Mouse (Mus musculus) embryonic facial prominence, embryonic 12.5 days (tissue): ENCODE data around the gene Twsg1. TPM values are rescaled to one million over a fixed set of nuclear protein-coding genes. Genes with fewer than 3 reads are reported as not detected.
A peak's percentile ranks its signal among the peaks of the same experiment; 100 is the strongest.

Experiments used
- ATAC-seq: fragments of 200-750 bp; cut with Nextera tagmentation; 2 replicates; pipeline ENCODE4 v1.8.0; 2017; ENCODE audit not compliant: insufficient number of reproducible peaks, insufficient read depth, low FRiP score, low TSS enrichment
- H3K27ac ChIP-seq: fragments of 300-500 bp; sonication (generic); 2 replicates; pipeline ENCODE4 v1.5.1; 2016; ENCODE audit warnings: mild to moderate bottlenecking
- H3K27me3 ChIP-seq: fragments of 300-500 bp; sonication (generic); 2 replicates; pipeline ENCODE4 v1.6.1; 2016; ENCODE audit warnings: mild to moderate bottlenecking, moderate library complexity
- H3K36me3 ChIP-seq: fragments of 300-500 bp; sonication (generic); 2 replicates; pipeline ENCODE4 v1.6.1; 2016; ENCODE audit warnings: mild to moderate bottlenecking
- H3K4me1 ChIP-seq: fragments of 300-500 bp; sonication (generic); 2 replicates; pipeline ENCODE4 v1.6.1; 2016
- H3K4me2 ChIP-seq: fragments of 300-500 bp; sonication (generic); replicated peaks from 2 replicates; pipeline ENCODE4 v1.6.1; 2016; ENCODE audit warnings: mild to moderate bottlenecking, moderate library complexity
- H3K4me3 ChIP-seq: fragments of 300-500 bp; sonication (generic); 2 replicates; pipeline ENCODE4 v1.5.1; 2016; ENCODE audit warnings: mild to moderate bottlenecking
- H3K9ac ChIP-seq: fragments of 300-500 bp; sonication (generic); 2 replicates; pipeline ENCODE4 v1.6.1; 2016; ENCODE audit warnings: mild to moderate bottlenecking, moderate library complexity
- H3K9me3 ChIP-seq: fragments of 300-500 bp; sonication (generic); 2 replicates; pipeline ENCODE4 v1.6.1; 2016; ENCODE audit warnings: mild to moderate bottlenecking, moderate library complexity
- WGBS: fragments of 180-500 bp; shearing (Covaris S2); methylation state at CpG from one replicate; pipeline ENCODE4 v1.1.7; 2016; 5-methylcytosine and 5-hydroxymethylcytosine counted together
- polyA plus RNA-seq: library from polyadenylated mRNA; unstranded; fragments of >200 nt; fragmentation: Nextera tagmentation; extraction: Ambion mirVana; gene quantifications from 2 replicates; pipeline ENCODE4 v1.2.1, GENCODE M21; 2016

The Twsg1 gene
- polyA plus RNA-seq, 1 experiment from 2014 or later, result 143 TPM

DNA sequence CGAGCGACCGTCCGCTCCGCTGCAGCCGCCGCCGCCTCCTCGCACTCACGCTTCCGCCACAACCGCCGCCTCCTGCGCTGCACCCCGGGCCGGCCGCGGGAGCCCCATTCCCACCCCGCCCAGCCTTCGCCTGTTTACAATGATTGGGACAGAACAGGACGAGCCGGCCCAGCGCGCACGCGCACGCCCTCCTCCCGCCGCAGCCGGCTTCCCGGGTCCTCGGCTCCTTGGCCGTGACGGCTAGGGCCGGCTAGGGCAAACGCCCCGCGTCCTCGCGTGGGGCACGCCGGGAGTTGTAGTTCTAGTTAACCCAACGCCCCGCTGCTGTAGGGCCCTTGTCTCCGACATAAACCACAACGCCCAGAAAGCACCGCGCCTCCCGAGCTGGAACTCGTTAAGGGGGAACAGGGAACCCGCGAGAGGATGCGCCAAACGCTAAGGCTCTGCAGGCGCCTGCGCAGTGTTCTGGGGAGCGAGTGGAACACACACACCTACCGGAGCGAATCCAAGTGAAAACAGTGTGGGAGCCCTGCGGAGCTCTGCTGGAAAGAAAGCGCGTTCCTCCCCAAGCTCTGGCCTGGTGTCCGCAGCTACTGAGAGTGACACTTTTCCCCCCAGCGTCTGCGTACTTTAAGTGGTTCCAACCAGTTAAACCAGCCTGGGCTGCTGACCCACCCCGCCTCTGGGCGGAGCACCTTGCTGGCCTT is 66.2 kb downstream of the Twsg1 start:
- no peaks in the 10 kb centered on the region for H3K9me3 ChIP-seq
- peaks cover 16% of the 10 kb centered on the region; the same call in 1 of the 2 replicates for H3K4me1 ChIP-seq
- peak; percentile 100 for ATAC-seq
- H3K9ac ChIP-seq, result peak overlapping the region; percentile 83
- WGBS, result under 1% methylated on average over 67 of the region's 67 CpGs
- no peaks in the 10 kb centered on the region for H3K36me3 ChIP-seq
- no peaks in the 10 kb centered on the region for H3K27me3 ChIP-seq
- peak overlapping the region; percentile 89 for H3K4me2 ChIP-seq
- peak overlapping the region; percentile 87 for H3K4me3 ChIP-seq
- H3K27ac ChIP-seq, result peak overlapping the region; percentile 98

DNA sequence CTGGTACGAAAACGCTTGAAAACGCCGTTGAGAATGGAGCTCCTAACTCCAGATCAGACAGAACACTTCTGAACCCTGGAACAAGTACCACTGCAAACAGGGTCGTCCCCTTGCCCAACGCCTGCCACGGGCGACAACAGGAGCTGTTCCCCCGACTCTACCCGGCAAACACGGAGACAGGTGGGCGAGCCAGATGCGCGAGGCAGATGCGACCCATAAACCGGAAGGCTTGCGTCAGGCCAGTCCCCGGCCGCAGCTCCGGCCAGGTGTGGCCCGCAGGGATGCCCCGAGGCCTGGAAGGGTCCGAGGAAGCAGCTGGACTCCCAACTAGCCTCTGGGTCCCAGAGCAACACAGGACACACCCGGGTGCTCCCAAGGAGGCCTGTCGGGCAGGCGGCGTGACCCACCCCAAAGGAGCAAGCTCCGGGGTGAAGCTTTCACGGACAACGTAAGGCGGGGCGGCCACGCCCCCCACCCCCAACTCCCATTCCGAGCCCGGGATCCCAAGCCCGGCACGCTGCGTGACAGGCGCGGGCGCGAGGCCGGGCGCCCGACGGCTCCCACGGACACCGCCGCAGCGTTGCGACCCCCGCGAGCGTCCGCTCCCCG is 66.9 kb downstream of the Twsg1 start:
- Histone ChIP-seq H3K4me2 (peak overlapping the region; percentile 89), H3K9ac (peak overlapping the region; percentile 83), H3K27me3 (no peaks in the 10 kb centered on the region), H3K9me3 (no peaks in the 10 kb centered on the region), H3K4me1 (peaks cover 16% of the 10 kb centered on the region; the same call in 1 of the 2 replicates), H3K27ac (peak overlapping the region; percentile 98), H3K4me3 (peak overlapping the region; percentile 87), H3K36me3 (no peaks in the 10 kb centered on the region)
- under 1% methylated on average over 55 of the region's 56 CpGs for WGBS
- ATAC-seq, result peak; percentile 16; the same call in 1 of the 2 replicates

DNA sequence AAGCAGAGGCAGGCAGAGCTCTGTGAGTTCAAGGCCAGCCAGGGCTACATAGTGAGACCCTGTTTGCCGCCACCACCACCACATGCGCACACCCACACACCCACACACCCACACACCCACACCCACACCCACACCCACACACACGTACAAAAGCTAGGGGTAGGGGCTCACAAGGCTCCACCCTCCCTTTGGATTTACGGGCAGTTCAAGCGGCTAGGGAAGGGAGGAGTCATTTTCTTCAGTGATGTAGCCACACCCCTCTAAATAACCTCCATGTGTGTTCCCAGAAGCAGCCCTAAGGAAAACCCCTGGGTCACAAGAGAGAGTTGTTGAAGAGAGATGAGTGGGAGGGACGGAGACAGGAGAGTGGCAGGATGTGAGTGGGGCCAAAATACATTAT is 74.0 kb downstream of the Twsg1 start:
- Histone ChIP-seq H3K36me3 (no peaks in the 10 kb centered on the region), H3K4me1 (peaks cover 13% of the 10 kb centered on the region), H3K27ac (no peak overlapping the region), H3K27me3 (no peaks in the 10 kb centered on the region), H3K4me2 (no peak overlapping the region), H3K9me3 (no peaks in the 10 kb centered on the region), H3K4me3 (no peak overlapping the region), H3K9ac (0 out of 2 replicates have a peak overlapping the region, but pooled peaks have one; percentile 3)
- WGBS, result 54% methylated on average over 6 of the region's 6 CpGs
- no peak for ATAC-seq

DNA sequence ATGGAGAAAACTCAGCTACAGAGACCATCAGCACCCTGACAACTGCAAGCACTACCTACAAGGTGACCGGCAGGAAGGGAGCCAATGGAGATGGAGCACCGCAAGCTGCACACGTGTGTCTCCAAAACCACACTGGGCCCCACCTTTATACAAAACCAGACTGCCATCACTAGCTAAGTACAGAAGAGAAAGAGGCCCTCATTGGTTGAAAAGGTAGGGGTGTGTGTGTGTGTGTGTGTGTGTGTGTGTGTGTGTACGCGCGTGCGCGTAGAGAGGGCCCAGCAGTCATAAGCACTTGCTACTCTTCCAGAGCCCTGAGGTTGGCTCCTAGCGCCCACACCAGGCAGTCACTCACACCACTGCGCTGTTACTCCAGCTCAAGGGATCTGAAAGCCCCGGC is 77.2 kb downstream of the Twsg1 start:
- ATAC-seq, result no peak
- Histone ChIP-seq H3K9ac (no peak overlapping the region), H3K27ac (no peak overlapping the region), H3K4me1 (peaks cover 16% of the 10 kb centered on the region), H3K4me3 (no peak overlapping the region), H3K9me3 (no peaks in the 10 kb centered on the region), H3K27me3 (no peaks in the 10 kb centered on the region), H3K36me3 (no peaks in the 10 kb centered on the region), H3K4me2 (no peak overlapping the region)
- WGBS, result 91% methylated on average over 11 of the region's 11 CpGs

DNA sequence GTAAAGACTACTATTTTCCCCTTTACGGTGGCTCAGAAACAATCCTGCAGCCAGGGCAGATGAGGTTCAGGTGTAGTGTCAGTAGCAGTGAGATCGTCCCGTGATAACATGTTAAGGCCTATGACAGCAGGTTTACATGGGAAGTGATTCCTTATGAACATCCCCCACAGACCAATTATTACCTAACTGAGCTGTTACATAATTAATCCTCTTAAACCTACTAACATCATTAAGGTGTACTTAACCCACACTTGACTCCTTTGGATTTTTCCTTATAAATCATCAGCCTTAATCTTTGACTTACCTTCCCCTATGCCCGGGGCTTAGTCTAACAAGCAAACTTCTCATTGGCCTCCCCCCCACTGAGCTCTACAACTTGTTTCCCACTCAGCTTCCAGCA is 77.9 kb downstream of the Twsg1 start:
- H3K9ac ChIP-seq, result no peak overlapping the region
- no peak overlapping the region for H3K27ac ChIP-seq
- no peak overlapping the region for H3K4me2 ChIP-seq
- no peak overlapping the region for H3K4me3 ChIP-seq
- no peaks in the 10 kb centered on the region for H3K36me3 ChIP-seq
- H3K9me3 ChIP-seq, result no peaks in the 10 kb centered on the region
- no peak for ATAC-seq
- peaks cover 16% of the 10 kb centered on the region for H3K4me1 ChIP-seq
- no peaks in the 10 kb centered on the region for H3K27me3 ChIP-seq
- WGBS, result 82% methylated on average over 4 of the region's 4 CpGs

DNA sequence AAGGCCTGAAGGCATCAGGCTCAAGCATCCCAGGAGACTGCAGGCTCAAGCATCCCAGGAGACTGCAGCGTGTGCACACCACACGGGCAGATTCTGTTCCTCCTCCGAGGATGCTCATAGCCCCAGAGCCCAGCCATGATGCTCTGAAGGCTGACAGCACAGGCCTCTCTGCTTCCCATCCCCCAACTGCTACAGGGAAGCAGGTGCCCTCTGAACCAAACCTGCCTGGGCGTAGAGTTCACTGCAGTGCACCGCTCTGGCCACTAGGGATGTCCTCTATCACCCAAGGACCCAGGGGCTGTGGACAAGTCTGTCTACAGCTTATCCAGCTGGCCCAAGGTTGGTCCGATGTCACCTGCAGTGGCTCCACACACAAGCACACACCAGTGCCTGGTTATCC is 78.4 kb downstream of the Twsg1 start:
- no peak for ATAC-seq
- no peaks in the 10 kb centered on the region for H3K27me3 ChIP-seq
- H3K36me3 ChIP-seq, result 0 out of 2 replicates have a peak, but pooled peaks cover under 1% of the 10 kb centered on the region
- H3K27ac ChIP-seq, result peak overlapping the region; percentile 46; the same call in 1 of the 2 replicates
- no peaks in the 10 kb centered on the region for H3K9me3 ChIP-seq
- peaks cover 16% of the 10 kb centered on the region for H3K4me1 ChIP-seq
- no peak overlapping the region for H3K9ac ChIP-seq
- H3K4me3 ChIP-seq, result no peak overlapping the region
- H3K4me2 ChIP-seq, result no peak overlapping the region
- 38% methylated on average over 6 of the region's 6 CpGs for WGBS

DNA sequence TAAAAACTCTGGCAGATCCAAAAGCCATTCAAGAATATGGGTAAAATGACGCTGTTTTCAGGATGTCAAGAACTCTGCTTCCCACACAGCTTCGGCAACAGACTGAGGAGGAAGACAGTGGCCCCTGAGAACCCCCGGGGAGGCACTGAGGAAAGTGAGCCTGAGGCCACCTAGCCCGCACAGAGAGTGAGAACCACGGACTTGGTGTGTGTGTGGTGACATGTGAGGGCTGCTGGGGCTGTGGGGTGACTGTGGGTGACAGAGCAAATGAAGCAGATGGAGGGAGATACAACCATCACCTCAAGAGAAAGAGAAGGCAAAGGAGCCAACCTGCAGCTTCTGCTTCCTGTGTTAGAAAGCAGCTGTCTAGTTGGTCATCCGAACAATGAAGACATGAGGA is 79.0 kb downstream of the Twsg1 start:
- ATAC-seq, result no peak
- Histone ChIP-seq H3K27me3 (no peaks in the 10 kb centered on the region), H3K4me3 (no peak overlapping the region), H3K36me3 (0 out of 2 replicates have a peak, but pooled peaks cover 6% of the 10 kb centered on the region), H3K4me1 (peaks cover 15% of the 10 kb centered on the region), H3K9ac (no peak overlapping the region), H3K9me3 (no peaks in the 10 kb centered on the region), H3K27ac (peak overlapping the region; percentile 46), H3K4me2 (no peak overlapping the region)
- WGBS, result 51% methylated on average over 6 of the region's 6 CpGs

Other genes starting within 250 kb of the Twsg1 start
- gene Rab31, start 178.5 kb downstream of the Twsg1 start, polyA plus RNA-seq, result 66.0 and 66.7 TPM in 2 replicates
- 54.5 and 57.7 TPM in 2 replicates for gene Ppp4r1, start 168.7 kb downstream of the Twsg1 start, polyA plus RNA-seq
- gene Ralbp1, start 65.4 kb downstream of the Twsg1 start, polyA plus RNA-seq, result 63.0 and 65.7 TPM in 2 replicates
- 37.5 and 39.2 TPM in 2 replicates for gene Ankrd12, start 125.9 kb upstream of the Twsg1 start, polyA plus RNA-seq
- 282 and 295 TPM in 2 replicates for gene Ndufv2, start 150.3 kb upstream of the Twsg1 start, polyA plus RNA-seq
- gene Washc1, start 160.3 kb upstream of the Twsg1 start, polyA plus RNA-seq, result 40.2 and 41.7 TPM in 2 replicates
- gene Ddx11, start 172.3 kb upstream of the Twsg1 start, polyA plus RNA-seq, result 29.4 and 32.9 TPM in 2 replicates